Mouse (Mus musculus) C2C12 (cell line): Measurements from ENCODE around the gene Ush2a. TPM values are rescaled to one million over a fixed set of nuclear protein-coding genes. Genes with fewer than 3 reads are reported as not detected.

Experiments used
- H3K27me3 ChIP-seq: one replicate; pipeline ENCODE4 v1.6.1; 2011; ENCODE audit not compliant: control insufficient read depth, insufficient read depth, insufficient read length
- H3K36me3 ChIP-seq: one replicate; pipeline ENCODE4 v1.6.1; 2011; ENCODE audit not compliant: control insufficient read depth, insufficient read depth
- H3K4me3 ChIP-seq: one replicate; pipeline ENCODE4 v1.5.1; 2011; ENCODE audit warnings: mild to moderate bottlenecking, control low read depth; ENCODE audit not compliant: poor library complexity, insufficient read depth, severe bottlenecking
- H3K79me2 ChIP-seq: one replicate; pipeline ENCODE4 v1.6.1; 2011; ENCODE audit not compliant: control insufficient read depth, insufficient read depth
- H3K79me3 ChIP-seq: one replicate; pipeline ENCODE4 v1.6.1; 2011; ENCODE audit warnings: low read depth, control low read depth
- H3ac ChIP-seq: one replicate; pipeline ENCODE3; 2011; ENCODE audit warnings: low read depth; ENCODE audit not compliant: control insufficient read depth, insufficient read length
- CEBPB ChIP-seq: IDR thresholded peaks from one replicate; pipeline ENCODE4 v1.6.1; 2011; ENCODE audit warnings: low read depth, mild to moderate bottlenecking, control low read depth, moderate library complexity
- CTCF ChIP-seq: IDR thresholded peaks from one replicate; pipeline ENCODE4 v1.5.1; 2011; ENCODE audit not compliant: control insufficient read depth, insufficient read depth, insufficient read length
- FOSL1 ChIP-seq: IDR thresholded peaks from one replicate; pipeline ENCODE4 v1.8.0; 2011; ENCODE audit warnings: mild to moderate bottlenecking, low read length; ENCODE audit not compliant: poor library complexity, insufficient read depth, severe bottlenecking
- MAX ChIP-seq: IDR thresholded peaks from one replicate; pipeline ENCODE4 v1.6.1; 2011; ENCODE audit warnings: mild to moderate bottlenecking, control low read depth
- MYOD1 ChIP-seq: IDR thresholded peaks from one replicate; pipeline ENCODE4 v1.6.1; 2011; ENCODE audit warnings: low read depth; ENCODE audit not compliant: control insufficient read depth, insufficient read length
- MYOG ChIP-seq: IDR thresholded peaks from one replicate; pipeline ENCODE4 v1.6.1; 2011; ENCODE audit not compliant: control insufficient read depth, insufficient read length; ENCODE audit errors: extremely low read depth
- USF1 ChIP-seq: IDR thresholded peaks from one replicate; pipeline ENCODE4 v1.6.1; 2011; ENCODE audit warnings: low read depth, mild to moderate bottlenecking, control low read depth, moderate library complexity
- polyA plus RNA-seq: library from polyadenylated mRNA; unstranded; fragments of >200 nt; fragmentation: generic; extraction: Trizol; gene quantifications from one replicate; pipeline ENCODE4 v1.2.1, GENCODE M21; 2012; ENCODE audit warnings: missing spikeins

Ush2a gene
- polyA plus RNA-seq, 1 experiment, result not detected

DNA sequence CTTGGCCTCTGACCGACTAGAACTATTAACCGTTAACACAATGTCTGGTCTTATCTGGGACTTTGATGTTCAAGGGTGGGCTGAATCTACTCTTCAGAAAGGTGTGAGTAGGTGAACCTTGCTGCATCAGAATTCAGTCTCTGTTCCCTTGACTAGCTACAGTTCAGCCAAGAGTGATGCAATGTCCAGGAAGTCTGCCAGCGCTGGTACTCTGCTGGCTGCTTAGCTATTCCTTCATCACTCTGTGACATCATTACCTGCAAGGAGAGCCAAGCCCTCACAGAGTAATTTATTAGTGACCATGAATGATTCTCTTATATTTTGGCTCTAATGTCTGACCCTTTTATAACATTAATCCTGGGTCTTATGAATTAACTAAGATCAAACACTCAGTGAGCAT lies 101.7 kb downstream of the Ush2a start:
- H3K4me3 ChIP-seq, result no peak overlapping the region
- H3K27me3 ChIP-seq, result no peaks in the 10 kb centered on the region
- peak; percentile 84 for TF ChIP-seq CEBPB
- no peak for TF ChIP-seq FOSL1
- TF ChIP-seq MAX, result no peak
- no peak for TF ChIP-seq USF1
- H3K36me3 ChIP-seq, result no peaks in the 10 kb centered on the region
- no peaks in the 10 kb centered on the region for H3K79me3 ChIP-seq
- no peaks in the 10 kb centered on the region for H3K79me2 ChIP-seq
- H3ac ChIP-seq, result no peak overlapping the region

DNA sequence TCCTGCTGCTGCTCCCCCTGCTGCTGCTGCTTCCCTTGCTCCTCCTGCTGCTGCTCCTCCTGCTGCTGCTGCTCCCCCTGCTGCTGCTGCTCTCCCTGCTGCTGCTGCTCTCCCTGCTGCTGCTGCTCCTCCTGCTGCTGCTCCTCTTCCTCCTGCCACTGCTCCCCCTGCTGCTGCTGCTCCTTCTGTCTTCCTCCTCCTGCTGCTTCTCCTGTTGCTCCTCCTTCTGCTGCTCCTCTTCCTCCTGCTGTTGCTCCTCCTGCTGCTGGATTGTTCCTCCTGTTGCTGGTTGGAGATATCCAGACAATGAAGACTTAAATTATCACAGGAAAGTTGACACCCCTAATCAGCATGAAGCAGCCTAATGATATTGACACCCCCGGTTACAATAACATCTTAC lies 123.4 kb downstream of the Ush2a start:
- H3K79me3 ChIP-seq, result no peaks in the 10 kb centered on the region
- H3K36me3 ChIP-seq, result no peaks in the 10 kb centered on the region
- H3K27me3 ChIP-seq, result no peaks in the 10 kb centered on the region
- H3K79me2 ChIP-seq, result no peaks in the 10 kb centered on the region
- no peak for TF ChIP-seq USF1
- TF ChIP-seq MAX, result no peak
- TF ChIP-seq CTCF, result peak; percentile 7
- H3ac ChIP-seq, result no peak overlapping the region
- no peak overlapping the region for H3K4me3 ChIP-seq

DNA sequence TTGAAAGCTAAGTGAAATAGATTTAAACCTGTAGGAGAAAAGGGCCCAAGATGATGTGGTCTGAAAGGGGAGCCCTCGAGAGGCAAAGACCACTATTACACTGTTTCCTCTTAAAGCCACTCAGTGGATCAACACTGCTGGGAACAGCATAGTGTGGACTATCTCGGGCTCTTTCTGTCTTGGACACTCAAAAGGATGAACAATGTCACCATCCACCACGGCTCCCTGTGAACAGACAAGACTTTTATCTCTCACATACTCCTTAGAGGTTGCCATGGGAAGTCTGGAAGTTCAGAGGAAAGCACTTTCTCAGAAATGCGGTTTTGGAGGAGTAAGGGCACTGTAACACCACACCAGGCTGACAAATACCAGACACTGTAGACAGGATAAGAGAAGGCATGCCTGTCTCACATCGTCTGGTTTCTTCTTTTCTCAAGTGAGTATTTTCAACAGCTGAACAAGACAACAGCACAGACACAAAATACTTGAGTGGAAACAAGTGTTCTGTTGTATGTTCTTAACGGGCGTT lies 124.0 kb downstream of the Ush2a start:
- Histone ChIP-seq H3K79me2 (no peaks in the 10 kb centered on the region), H3ac (no peak overlapping the region), H3K36me3 (no peaks in the 10 kb centered on the region), H3K79me3 (no peaks in the 10 kb centered on the region), H3K27me3 (no peaks in the 10 kb centered on the region), H3K4me3 (no peak overlapping the region)
- TF ChIP-seq CEBPB (no peak), CTCF (no peak), USF1 (no peak), MYOG (no peak), MYOD1 (no peak)

DNA sequence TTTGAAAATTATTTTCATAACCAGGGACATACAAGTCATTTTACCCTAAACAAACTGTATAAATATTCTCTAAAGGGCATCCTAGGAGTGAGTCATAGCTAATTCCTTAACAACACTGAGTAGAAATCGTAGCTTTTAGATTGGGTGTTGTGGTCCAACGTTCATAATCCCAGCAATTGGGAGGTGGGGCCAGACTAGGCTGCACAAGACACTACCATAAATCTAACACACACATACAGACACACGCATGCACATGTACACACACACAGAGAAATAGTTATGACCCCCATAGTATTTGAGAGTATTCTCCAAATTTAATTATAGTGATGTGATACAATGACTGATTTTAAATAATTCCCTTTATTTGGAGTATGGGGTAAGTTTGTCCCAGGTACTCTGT lies 125.5 kb downstream of the Ush2a start:
- no peaks in the 10 kb centered on the region for H3K79me2 ChIP-seq
- TF ChIP-seq USF1, result no peak
- H3K4me3 ChIP-seq, result no peak overlapping the region
- no peaks in the 10 kb centered on the region for H3K36me3 ChIP-seq
- H3K79me3 ChIP-seq, result no peaks in the 10 kb centered on the region
- H3ac ChIP-seq, result no peak overlapping the region
- H3K27me3 ChIP-seq, result no peaks in the 10 kb centered on the region

DNA sequence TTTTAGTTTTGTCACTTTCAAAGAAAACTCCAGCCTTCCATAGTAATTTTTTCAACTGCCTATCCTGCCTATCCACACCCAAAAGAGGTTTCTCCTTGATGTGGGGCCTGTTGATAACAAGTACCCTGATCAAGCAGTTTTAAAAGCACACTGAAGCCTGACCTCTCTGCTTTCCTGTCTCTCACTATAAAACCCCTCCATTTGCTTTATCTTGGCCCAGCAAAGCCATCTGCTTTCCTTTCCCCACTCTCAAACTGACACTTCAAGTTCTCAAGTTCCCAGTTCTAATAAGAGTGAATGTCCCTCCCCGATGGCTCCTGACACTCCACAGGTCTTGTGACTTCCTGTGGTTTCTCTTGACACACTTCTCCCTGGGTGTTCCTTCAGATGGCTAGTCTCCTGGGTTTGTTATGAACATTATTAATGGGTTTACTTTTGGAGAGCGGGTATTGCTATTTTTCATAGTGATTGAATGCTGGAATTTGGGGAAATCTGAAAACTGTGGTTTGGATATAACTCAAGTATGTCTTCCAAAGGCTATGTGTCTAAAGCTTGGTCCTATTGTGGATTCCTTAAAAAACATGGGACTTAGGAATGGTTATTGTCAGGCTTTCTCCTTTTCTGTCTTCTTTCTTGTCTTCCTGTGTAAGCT lies 126.1 kb downstream of the Ush2a start:
- H3ac ChIP-seq, result no peak overlapping the region
- no peaks in the 10 kb centered on the region for H3K79me2 ChIP-seq
- H3K36me3 ChIP-seq, result no peaks in the 10 kb centered on the region
- no peaks in the 10 kb centered on the region for H3K27me3 ChIP-seq
- no peaks in the 10 kb centered on the region for H3K79me3 ChIP-seq
- TF ChIP-seq MYOG, result no peak
- no peak for TF ChIP-seq MYOD1
- no peak for TF ChIP-seq CTCF
- no peak overlapping the region for H3K4me3 ChIP-seq

DNA sequence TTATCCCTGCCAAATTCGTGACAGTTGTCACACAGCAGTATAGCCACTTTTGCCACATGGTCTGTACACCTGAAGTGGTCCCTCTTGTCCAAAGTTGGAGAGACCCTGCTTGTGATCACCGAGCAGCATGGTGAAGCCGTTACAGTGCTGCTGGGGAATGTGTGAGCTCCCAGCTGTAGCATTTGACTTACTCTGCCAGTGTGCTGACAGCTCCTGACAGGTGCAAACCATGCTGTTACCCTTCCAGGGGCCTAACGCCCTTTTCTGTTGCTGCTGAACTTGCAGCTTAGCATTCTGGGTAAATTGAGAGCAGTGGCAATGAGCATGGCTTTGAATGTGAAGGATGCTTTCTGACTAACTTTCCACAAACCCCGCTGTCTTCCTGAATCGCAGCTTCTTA lies 128.3 kb downstream of the Ush2a start:
- no peaks in the 10 kb centered on the region for H3K79me2 ChIP-seq
- H3K79me3 ChIP-seq, result no peaks in the 10 kb centered on the region
- no peak overlapping the region for H3K4me3 ChIP-seq
- H3K27me3 ChIP-seq, result no peaks in the 10 kb centered on the region
- H3ac ChIP-seq, result no peak overlapping the region
- H3K36me3 ChIP-seq, result no peaks in the 10 kb centered on the region
- no peak for TF ChIP-seq CTCF
- no peak for TF ChIP-seq CEBPB
- TF ChIP-seq MYOD1, result peak; percentile 83
